Mouse (Mus musculus) cerebellum, adult 11-12 months (tissue): ENCODE measurements around the gene Ptgfrn.

Experiments
- DNase-seq: peaks from one replicate; pipeline ENCODE4 v3.0.0; 2022

Gene Ptgfrn

GRCm38 (mm10) chr3:101034509-101034908, 75.6 kb downstream of the Ptgfrn start:
- no peak for DNase-seq

GRCm38 (mm10) chr3:101033644-101034043, 76.4 kb downstream of the Ptgfrn start:
- no peak for DNase-seq

GRCm38 (mm10) chr3:101031456-101032142, 78.5 kb downstream of the Ptgfrn start:
- no peak for DNase-seq

GRCm38 (mm10) chr3:101030630-101031029, 79.4 kb downstream of the Ptgfrn start:
- DNase-seq, result no peak

GRCm38 (mm10) chr3:101029339-101029738, 80.7 kb downstream of the Ptgfrn start, which contains the start of gene Cd101:
Cd101 (minus strand) TSS chr3:101029556.
- DNase-seq, result no peak

- DNase-seq, result no peak
These were observed 83.3 kb downstream of the Ptgfrn start for GRCm38 (mm10) chr3:101026741-101027140.

GRCm38 (mm10) chr3:101022967-101023366, 87.1 kb downstream of the Ptgfrn start:
- DNase-seq, result no peak

- no peak for DNase-seq
These were observed 88.5 kb downstream of the Ptgfrn start for GRCm38 (mm10) chr3:101021481-101022051.

GRCm38 (mm10) chr3:101021073-101021472, 89.0 kb downstream of the Ptgfrn start:
- DNase-seq, result no peak

GRCm38 (mm10) chr3:101018494-101018893, 91.6 kb downstream of the Ptgfrn start:
- no peak for DNase-seq

GRCm38 (mm10) chr3:101016050-101016449, 94.0 kb downstream of the Ptgfrn start:
- DNase-seq, result no peak

- no peak for DNase-seq
These were observed 94.8 kb downstream of the Ptgfrn start for GRCm38 (mm10) chr3:101015254-101015653.

GRCm38 (mm10) chr3:101013536-101013935, 96.5 kb downstream of the Ptgfrn start:
- no peak for DNase-seq

- no peak for DNase-seq
These were observed 97.1 kb downstream of the Ptgfrn start for GRCm38 (mm10) chr3:101013005-101013404.

GRCm38 (mm10) chr3:101012597-101012996, 97.5 kb downstream of the Ptgfrn start:
- no peak for DNase-seq

GRCm38 (mm10) chr3:101012131-101012571, 97.9 kb downstream of the Ptgfrn start:
- DNase-seq, result peak; percentile 16

GRCm38 (mm10) chr3:101011203-101011600, 98.9 kb downstream of the Ptgfrn start:
- DNase-seq, result no peak

GRCm38 (mm10) chr3:101010589-101011202, 99.4 kb downstream of the Ptgfrn start:
- no peak for DNase-seq

GRCm38 (mm10) chr3:101007112-101007782, 102.8 kb downstream of the Ptgfrn start:
- no peak for DNase-seq

GRCm38 (mm10) chr3:101005392-101005791, 104.7 kb downstream of the Ptgfrn start:
- DNase-seq, result no peak

- no peak for DNase-seq
These were observed 106.3 kb downstream of the Ptgfrn start for GRCm38 (mm10) chr3:101003575-101004356.

- no peak for DNase-seq
These were observed 110.3 kb downstream of the Ptgfrn start for GRCm38 (mm10) chr3:100999732-101000131.

- DNase-seq, result peak; percentile 11
These were observed 111.2 kb downstream of the Ptgfrn start for GRCm38 (mm10) chr3:100998904-100999340.
